Mouse (Mus musculus) left cerebral cortex, postnatal 14 days (tissue): ENCODE measurements at regions not wholly inside any gene's neighbourhood (a gene's known extent, or its start where the extent isn't known, plus 50 kb on each side); places are given as distances from the start of the nearest gene placed in this dataset.

Experiments
- DNase-seq, 2 experiments: peaks; one replicate each; pipeline ENCODE4 v3.0.0; 2021 to 2022; ENCODE audit warnings: low spot score in 2 of 2, mixed read lengths in 1 of 2
- intact Hi-C: fragments of 180-260 bp; cut with DNase I; formaldehyde crosslinking; loops from one replicate; pipeline ENCODE4 v1.15.1; 2025

DNA sequence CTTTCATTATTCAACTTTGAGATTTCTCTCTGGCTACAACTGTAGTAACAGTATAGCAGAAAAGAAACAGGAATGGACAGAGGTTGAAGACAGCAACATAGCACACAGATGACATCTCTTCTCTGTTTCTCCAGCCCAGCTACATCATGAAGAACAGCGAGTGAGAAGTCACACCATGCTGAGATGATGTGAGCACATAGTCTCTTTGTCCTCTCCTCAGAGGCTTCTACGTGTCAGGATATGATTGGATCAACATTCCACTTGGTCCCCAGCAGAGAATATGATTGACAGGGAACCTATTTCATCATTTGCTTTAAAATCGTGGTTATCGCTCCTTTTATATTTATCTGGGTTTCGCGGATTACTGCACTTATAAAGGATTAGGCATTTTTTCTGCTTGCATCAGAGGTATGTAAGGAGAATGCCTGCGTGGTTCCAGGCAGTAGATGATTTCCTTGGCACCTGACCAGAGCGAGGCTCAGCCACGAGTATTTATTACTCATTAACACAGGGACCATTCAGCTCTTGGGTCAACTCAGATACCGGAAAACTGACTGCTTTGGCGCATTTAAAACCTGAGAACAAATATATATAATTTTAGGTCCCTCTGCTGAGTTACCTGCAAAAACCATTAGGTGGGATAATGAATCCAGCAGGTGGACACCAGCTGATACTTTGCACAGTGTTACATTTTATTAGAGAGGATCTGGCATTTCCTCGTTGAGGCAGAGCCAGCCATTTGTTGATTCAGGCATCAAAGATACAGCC, 237.9 kb upstream of the Gm5148 start:
- no peak for DNase-seq
- intact Hi-C loops = no loop called here

DNA sequence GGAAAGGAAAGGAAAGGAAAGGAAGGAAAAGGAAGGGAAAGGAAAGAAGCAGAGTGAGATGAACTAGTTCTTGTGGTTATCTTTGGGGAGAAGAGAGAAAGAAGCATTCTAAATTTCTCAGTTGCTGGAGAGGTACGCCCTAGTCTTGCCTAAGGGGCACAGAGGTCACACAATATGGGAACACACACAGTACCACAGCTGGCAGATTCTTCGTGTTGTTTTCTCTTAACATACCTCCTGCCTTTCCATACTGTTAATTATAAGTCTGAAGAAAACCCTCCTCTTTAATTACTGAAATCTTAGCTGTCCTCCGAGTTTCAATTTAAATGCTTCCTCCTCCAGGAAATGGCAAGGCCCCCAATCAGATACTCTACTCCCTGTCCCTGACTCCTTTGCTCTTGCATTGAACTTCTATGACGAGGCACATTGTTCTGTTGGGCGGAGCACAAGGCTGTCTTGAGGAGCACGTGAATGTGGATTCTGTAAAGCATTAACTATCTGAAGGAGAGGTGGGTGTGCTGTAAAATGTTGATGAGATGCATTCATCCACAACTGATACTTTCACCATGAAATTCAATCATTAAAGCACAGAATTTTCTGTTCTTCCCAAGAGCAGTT, 234.2 kb upstream of the Gm5148 start:
- intact Hi-C loops = no loop called here

DNA sequence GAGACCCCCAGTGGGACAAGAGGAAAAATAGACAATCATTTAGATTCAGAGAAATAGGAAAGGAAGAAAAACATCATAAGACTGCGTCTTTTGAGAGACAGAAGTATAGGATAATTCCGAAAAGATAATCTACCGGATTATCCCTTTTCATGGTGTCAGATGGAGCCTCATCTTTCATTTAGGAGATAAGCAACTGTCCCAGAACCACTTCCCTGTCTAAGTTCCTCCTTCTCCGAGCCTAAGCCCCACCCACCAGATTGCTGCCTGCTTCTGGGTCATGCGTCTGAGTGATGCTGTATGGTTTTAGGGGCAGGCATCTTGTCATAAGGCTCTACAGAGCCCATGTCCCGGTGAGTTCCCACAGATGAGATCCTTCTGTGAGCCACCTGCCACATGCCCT, 232.3 kb upstream of the Gm5148 start:
- DNase-seq = no peak
- intact Hi-C loops = no loop called here

More for the DNA sequence above, 234.2 kb upstream of the Gm5148 start:
- no peak for DNase-seq

DNA sequence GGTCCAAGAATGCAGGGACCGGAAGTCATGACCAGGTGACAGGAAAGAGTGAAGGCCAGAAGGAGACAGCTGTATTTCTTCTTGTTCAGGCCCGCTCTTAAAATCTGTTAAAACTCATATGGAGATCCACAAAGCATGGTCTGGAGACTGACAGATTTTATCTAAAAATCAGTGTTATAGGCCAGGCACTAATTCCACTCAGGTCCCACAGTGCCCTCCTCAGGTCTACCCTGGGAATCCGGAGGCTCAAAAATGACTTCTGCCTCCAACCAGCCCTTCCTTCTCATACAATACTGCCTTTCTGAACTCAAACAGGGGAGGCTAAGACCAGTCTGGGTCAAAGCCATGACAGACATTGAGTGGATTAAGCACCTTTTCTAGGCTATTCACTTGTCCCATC, 228.6 kb upstream of the Gm5148 start:
- intact Hi-C loops = loop anchor here (5.0 kb wide), 1 partner anchor 311 kb away; no protein-coding TSS in a partner anchor

DNA sequence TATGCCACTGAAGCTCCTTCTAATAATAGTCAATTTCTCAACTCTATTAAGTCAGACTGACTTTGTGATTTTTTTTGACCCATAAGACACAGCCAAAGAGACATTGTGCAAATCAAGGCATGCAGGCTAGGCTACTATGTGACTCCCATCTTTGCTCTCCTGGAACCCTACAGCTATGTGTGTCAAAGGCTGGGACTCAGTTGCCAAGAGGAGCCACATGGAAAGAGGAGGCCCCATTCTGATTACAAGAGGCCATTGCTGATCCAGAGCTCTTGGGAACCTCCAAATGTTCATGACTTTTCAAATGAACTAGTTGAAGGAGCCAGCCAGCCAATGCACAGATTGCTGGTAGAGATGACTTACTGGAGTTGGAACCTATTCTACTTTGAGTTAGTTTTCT, 228.0 kb upstream of the Gm5148 start:
- DNase-seq = no peak
- intact Hi-C loops = loop anchor here (5.0 kb wide), 1 partner anchor 310 kb away; no protein-coding TSS in a partner anchor

More for the DNA sequence above, 228.6 kb upstream of the Gm5148 start:
- DNase-seq = peak in 1 of 2 experiments; percentile 43

DNA sequence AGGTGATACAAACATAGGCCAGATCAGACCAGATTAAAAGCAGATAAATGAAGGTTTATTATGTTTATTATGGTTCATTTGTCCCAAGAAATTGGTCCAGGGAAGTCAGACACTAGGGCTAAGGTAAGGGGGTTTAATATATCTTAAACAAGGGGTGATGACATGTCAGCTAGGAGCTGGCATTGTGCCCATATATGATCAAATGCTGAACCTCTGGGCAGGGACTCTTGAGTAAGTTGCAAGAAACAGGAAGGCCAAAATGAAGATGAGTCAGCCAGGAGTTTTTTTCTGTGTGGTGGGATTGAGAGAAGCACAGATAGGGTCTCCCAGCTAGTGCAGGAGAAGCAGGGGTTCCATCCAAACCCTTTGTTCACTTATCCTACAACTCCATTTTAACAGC, 219.4 kb upstream of the Gm5148 start:
- intact Hi-C loops = no loop called here
- no peak for DNase-seq

DNA sequence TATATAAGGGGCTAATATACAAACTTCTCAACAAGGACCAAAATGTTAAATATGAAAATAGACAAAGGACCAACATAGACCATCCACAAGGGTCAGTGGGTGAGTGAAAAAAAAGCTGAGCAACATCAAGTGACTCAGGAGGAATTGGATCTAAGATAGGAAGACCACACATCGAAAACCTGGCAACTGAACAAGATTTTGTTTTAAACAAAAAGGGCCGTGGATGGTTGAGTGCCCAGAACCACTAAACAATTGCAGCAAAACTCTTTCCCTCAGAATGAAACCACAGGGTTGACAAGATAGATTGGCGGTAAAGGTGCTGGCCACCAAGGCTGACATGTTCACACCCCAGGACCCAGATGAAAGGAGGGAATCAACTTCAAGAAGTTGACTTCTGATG, 215.7 kb upstream of the Gm5148 start:
- DNase-seq = no peak

DNA sequence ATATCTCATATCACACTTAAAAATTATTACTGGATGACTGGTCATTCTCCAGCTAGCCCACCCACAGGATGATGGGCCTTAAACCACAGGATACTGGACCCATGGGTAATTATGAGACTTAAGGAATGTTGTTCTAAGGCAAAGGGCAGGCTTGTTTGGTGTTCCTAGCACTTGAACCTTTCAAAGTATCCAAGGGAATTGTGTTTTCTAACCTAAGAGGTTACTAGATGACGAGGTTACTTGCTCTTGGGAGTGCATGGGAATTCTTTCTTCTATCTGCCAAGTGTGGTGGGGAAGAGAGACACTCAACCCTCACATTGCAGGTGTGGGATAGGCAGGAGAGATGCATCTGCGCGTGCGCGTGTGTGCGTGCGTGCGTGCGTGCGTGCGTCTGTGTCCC, 214.6 kb upstream of the Gm5148 start:
- intact Hi-C loops = no loop called here
- DNase-seq = no peak

More for the DNA sequence above, 215.7 kb upstream of the Gm5148 start:
- intact Hi-C loops = no loop called here

DNA sequence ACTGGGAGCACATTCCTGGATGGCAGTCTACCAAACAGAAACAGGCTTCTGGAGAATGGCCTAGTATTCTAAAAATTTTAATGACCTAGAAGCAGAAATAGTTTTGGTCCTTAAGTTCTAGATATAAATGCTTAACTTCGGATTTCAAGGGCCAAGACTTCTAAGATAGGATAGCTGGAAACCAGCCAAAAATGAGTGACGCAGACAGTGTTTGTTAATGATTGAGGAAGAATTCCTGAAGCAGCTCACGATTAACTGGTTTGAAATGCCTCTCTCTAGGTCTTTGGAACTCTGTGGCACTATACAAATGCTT, 213.9 kb upstream of the Gm5148 start:
- intact Hi-C loops = no loop called here
- DNase-seq = no peak

DNA sequence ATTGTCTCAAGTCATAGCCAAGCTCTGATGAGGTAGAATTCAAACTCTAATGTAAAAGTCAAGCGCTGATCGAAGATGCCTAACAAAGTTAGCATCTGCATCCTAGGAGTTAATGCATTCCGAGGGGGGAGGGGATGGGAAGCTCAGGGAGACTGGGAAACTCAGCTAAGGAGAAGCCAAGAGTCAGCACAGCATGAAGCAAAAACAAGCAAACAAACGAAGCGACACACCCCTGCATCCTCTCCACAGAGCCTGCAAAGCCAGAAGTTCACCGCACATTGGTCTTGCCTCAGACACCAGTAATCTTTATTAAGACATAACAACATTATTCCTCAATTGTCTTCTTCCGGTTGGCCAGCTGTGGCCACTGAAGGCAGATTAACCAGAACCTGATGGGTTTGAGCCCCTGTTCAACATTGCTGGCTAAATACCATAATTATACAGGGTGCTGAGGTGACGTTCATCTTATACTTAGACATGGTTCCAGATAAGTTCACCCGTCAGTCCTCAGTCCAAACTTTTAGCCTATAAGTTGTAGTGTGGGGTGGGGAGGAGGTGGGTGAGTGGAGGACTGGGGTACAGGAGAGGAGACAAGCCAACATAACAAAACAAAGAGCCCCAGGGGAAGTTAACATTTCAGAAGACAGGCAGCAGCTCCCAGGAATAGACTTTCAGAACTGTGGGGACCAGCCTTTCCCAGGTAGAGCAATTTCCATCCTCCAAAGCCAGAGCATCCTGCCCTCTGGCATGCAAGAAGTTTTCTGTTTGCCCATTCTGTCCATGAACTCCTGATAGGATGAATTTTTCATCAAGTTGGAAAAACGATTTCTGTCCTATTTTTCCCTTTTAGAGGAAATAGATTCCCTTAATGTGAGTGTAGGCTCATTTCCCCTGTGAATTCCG, 213.3 kb upstream of the Gm5148 start:
- intact Hi-C loops = no loop called here

DNA sequence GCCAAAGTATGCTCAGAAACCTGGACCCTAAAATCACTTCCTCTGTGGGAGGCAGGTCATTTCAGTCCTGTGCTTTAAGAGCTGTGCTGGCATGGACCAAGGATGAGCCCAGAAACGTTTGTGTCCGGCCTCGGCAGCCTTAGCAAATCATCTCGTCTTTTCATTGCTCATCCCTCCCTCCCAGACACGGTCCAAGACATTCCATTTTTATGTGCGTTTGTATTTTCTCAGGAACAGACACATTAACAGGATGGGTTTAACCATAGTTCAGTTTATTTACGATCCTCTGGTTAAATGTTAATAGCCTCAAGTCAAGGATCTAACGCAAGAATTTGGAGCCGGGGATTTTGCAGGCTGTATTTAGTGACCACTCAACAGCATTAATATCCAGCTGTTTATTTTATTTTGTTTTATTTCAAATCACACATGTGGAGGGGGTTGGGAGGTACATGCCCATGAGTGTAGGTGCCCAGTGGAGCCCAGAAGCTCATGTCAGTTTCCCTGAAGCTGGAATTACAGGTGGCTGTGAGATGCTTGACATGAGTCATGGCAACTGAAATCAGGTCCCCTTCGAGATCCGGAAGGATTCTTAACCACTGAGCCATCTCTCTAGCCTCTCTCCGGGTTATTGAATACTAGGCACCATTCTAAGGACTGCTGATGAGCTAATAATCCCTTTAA, 212.1 kb upstream of the Gm5148 start:
- no peak for DNase-seq
- intact Hi-C loops = no loop called here

More for the DNA sequence above, 213.3 kb upstream of the Gm5148 start:
- no peak for DNase-seq

DNA sequence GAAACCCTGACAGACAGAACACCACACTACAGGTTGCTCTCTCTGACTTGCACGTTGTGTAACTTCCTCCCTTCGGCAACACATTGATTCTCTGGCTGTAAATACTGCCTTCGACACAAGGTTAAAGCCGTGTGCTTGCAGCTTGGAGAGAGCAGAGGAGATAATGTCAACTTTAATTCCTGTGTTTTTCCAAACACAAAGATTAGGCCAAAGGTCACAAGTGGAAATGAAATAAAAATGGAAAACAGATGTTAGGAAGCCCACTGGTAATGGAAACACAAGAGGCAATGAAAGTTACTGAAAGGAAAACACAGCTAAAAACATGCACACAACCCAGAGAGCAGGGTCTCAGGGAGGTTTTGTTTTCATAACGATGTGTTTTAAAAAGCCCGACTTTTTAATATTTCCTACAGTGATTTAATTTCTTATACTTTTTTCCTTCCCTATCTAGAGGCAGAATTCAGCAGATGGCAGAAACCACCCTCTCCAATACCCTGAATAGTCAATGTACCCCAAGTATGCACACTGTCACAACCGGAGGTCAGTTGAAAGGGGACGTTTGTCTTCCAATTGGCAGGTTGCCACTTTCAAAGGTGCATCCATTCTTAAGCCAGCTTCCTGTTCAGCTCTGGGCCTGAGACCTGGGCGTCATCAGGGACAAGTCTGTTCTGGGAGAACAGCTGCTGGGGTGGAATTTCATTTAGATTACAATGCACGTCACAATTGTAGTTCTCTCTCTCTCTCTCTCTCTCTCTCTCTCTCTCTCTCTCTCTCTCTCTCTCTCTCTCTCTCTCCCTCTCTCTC, 210.8 kb upstream of the Gm5148 start:
- DNase-seq = peak in 1 of 2 experiments; percentile 11

DNA sequence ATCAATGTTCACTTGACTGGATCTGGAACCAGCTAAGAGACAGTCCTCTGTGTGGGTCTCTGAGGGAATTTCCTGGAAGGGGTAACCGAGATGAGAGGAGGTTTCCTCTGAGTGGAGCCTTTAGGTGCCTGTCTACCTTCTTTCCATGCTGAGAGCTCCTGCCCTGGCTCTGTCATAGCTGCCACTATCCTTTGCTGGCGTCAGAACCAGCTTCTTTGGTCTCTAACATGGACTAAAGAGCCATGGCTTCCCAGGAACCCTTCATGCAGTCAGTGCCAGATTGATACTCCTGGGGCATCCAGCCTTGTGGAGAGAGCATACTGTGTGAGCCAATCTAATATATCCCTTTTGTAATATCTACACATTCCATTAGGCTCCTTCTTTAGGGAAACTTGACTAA, 209.9 kb upstream of the Gm5148 start:
- intact Hi-C loops = no loop called here
- DNase-seq = no peak

More for the DNA sequence above, 210.8 kb upstream of the Gm5148 start:
- intact Hi-C loops = no loop called here

DNA sequence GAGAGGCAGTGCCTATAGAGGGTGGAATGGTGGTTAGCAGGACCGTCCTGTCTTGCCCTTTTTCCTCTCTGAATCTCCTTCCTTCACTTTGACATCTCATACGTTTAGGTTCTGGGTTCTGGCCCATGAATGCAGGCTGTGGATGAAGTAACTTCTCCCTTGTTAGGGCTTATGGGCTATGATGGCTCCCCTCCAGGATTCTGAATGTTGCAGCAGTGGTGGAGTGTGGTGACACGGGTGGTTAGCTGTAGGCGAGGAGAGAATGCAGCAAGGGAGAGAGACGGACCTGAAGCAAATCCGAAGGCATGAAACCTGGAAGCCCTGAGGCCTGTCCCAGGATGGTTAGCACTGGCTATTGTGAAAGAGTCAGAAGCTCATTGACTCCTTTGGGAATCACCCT, 204.4 kb upstream of the Gm5148 start:
- no peak for DNase-seq
- intact Hi-C loops = no loop called here

DNA sequence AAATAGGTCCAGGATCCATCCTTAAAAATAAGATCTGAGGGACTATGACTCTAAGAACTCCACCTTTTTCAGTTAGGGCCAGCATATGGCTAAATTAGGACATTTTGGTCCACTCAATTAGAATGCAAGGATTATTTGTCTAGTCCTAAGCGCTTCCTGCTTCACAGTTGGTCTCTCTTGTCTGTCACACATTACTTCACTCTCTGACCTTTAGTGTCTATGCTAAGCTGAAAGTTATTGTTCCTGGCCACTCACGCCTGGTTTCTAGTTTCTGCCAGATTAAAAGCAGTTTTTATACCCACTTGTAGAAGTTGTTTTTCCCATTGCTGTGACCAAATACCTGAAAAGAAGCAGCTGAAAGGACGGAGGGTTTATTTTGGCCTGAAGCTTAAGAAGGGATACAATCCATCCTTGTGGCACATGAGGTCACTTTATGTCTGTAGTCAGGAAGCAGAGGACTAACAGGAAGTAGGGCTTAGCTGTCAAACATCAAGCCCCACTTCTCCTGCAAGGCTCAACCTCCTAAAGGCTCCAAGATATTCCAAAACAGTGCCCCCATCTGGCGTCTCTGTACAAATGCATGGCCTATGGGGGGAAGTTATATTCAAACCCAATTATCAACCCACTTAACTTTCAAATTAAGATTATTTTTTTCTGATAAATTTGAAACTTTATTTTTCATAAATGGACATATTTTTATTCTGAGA, 195.3 kb upstream of the Gm5148 start:
- intact Hi-C loops = no loop called here
- DNase-seq = no peak

DNA sequence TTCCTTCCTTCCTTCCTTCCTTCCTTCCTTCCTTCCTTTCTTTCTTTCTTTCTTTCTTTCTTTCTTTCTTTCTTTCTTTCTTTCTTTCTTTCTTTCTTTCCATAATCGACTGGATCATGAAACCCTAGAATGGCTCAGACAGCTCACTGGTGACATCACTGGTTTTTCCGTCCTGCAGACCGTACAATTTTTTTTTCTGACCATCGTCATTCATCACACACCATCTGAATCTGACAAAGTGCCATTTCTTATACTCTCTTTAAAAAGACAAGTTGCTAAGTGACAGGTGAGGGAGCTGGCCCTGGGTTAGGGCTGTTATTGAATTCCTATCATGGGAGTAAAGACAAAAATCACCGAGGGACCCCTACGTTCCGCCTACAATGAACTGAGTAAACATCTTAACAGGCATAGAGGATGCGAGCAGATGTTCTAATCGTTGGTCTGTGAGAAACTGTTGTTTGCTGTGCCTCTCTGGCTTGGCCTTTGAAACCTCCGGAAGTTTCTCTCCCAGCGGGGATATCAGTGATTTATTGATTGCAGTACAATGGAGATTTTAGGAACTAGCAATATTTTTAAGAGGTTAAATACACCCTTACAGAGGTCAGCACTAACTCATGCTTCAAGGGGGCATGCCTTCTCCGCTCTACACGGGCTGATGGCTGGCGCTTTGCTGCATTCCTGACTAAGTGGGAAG, 192.6 kb upstream of the Gm5148 start:
- no peak for DNase-seq
- intact Hi-C loops = no loop called here

DNA sequence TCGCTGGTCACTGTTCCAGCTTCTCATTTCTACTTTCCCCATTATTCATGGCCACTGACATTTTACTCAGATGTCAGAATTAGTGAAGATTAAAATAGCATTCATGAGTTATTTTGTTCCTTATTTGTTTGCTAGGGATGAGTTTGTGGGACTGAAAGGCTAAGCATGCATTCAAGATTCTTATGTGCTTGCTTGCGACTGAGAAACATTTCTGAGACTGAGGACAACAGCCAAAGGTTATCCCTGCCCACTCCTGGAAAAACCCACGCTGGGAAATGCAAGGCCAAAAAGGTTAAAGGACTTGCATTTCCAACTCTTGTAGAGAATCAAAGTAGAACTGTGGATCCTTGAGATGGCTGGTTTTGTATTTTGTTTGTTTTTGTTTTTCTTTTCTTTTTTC, 192.0 kb upstream of the Gm5148 start:
- DNase-seq = no peak
- intact Hi-C loops = no loop called here

DNA sequence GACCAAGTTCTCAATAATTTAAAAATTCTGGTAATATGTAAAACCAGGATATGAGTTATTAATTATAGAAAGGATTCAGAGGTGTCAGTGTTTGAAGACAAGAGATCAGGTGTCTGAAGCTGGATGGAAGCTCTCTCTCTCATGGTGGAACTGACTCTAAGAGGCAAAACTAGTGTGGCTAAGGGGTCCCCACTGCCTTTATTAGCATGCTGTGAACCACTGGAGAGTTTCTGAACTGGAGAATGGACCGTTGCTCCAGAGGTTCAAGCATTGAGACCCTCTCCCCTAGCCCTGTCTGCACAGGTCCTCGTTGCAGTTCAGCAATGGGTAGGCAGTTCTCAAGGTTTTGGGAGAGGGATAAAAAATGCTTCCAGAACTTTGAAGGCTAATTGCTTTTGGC, 191.4 kb upstream of the Gm5148 start:
- intact Hi-C loops = no loop called here

More for the DNA sequence above, 191.4 kb upstream of the Gm5148 start:
- DNase-seq = no peak
